Mouse (Mus musculus) embryonic facial prominence, embryonic 13.5 days (tissue): ENCODE measurements around the gene Gm20721. TPM values are rescaled to one million over a fixed set of nuclear protein-coding genes. Genes with fewer than 3 reads are reported as not detected.
"Not testable (repeated sequence)": the region's sequence is repeated elsewhere in the genome, so short reads cannot be mapped to it uniquely, and the experiment has no call there.

Source experiments
- ATAC-seq: fragments of 200-750 bp; cut with Nextera tagmentation; 2 replicates; pipeline ENCODE4 v1.8.0; 2017; ENCODE audit warnings: low read depth; ENCODE audit not compliant: insufficient number of reproducible peaks, insufficient read depth, low FRiP score, low TSS enrichment
- H3K27ac ChIP-seq: fragments of 300-500 bp; sonication (generic); 2 replicates; pipeline ENCODE4 v1.5.1; 2015; ENCODE audit warnings: moderate library complexity, mild to moderate bottlenecking, inconsistent platforms
- H3K27me3 ChIP-seq: fragments of 300-500 bp; sonication (generic); 2 replicates; pipeline ENCODE4 v1.6.1; 2015; ENCODE audit warnings: mild to moderate bottlenecking, inconsistent platforms
- H3K36me3 ChIP-seq: fragments of 300-500 bp; sonication (generic); 2 replicates; pipeline ENCODE4 v1.6.1; 2015; ENCODE audit warnings: mild to moderate bottlenecking, inconsistent platforms
- H3K4me1 ChIP-seq: fragments of 300-500 bp; sonication (generic); 2 replicates; pipeline ENCODE4 v1.6.1; 2015; ENCODE audit warnings: inconsistent platforms
- H3K4me2 ChIP-seq: fragments of 300-500 bp; sonication (generic); 2 replicates; pipeline ENCODE4 v1.6.1; 2015; ENCODE audit warnings: moderate library complexity, mild to moderate bottlenecking, inconsistent platforms
- H3K4me3 ChIP-seq: fragments of 300-500 bp; sonication (generic); 2 replicates; pipeline ENCODE4 v1.5.1; 2015; ENCODE audit warnings: mild to moderate bottlenecking, inconsistent platforms
- H3K9ac ChIP-seq: fragments of 300-500 bp; sonication (generic); 2 replicates; pipeline ENCODE4 v1.6.1; 2015; ENCODE audit warnings: mild to moderate bottlenecking, inconsistent platforms
- H3K9me3 ChIP-seq: fragments of 300-500 bp; sonication (generic); 2 replicates; pipeline ENCODE4 v1.6.1; 2016; ENCODE audit warnings: inconsistent platforms
- WGBS: fragments of 180-500 bp; shearing (Covaris S2); methylation state at CpG from one replicate; pipeline ENCODE4 v1.1.7; 2015; ENCODE audit warnings: mixed read lengths; 5-methylcytosine and 5-hydroxymethylcytosine counted together
- polyA plus RNA-seq: library from polyadenylated mRNA; unstranded; fragments of >200 nt; fragmentation: Nextera tagmentation; extraction: Ambion mirVana; gene quantifications from 2 replicates; pipeline ENCODE4 v1.2.1, GENCODE M21; 2015

Gm20721 gene
- polyA plus RNA-seq, 1 experiment from 2014 or later = 17.1 TPM

DNA sequence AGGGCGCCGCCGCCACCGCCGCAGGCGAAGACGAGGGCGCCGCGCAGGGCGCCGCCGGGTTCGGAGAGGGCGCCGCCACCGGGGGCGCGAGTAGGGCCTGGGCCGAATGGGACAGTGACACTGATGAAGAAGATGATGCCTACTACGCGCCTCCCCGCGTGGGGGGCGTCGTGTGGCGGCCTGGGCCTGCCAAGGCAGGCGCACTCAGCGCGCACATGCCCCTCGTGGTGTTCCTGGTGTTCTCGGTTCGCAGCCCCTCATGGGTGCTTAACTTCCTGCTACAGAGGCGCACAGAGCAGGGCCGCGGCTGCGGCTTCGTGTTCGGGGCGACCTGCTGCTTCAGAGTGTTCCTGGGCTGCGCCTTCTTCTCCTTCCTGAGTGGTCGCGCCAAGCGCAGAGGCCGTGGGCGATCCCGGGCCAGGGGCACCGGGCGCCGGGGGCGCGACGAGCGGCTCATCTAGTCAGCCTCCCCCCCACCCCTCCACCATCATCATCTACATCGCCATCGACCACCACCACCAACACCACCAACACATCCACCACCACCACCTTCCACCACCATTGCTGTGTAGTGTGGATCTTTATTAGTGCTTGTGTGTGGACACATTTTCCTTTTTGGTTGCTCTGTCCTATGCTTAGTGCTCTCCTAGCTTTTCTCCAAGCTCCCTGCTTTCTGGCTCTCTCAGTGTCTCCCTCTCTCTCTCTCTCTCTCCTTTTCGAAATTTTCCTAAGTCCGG is 17.4 kb downstream of the Gm20721 start:
- 0 out of 2 replicates have a peak, but pooled peaks cover 9% of the 10 kb centered on the region for H3K36me3 ChIP-seq
- no peaks in the 10 kb centered on the region for H3K27me3 ChIP-seq
- peak overlapping the region; percentile 99 for H3K27ac ChIP-seq
- peaks cover 3% of the 10 kb centered on the region; the same call in 1 of the 2 replicates for H3K9me3 ChIP-seq
- 41% methylated on average over 55 of the region's 58 CpGs for WGBS
- peak overlapping the region; percentile 72 for H3K4me2 ChIP-seq
- peaks cover 25% of the 10 kb centered on the region for H3K4me1 ChIP-seq
- H3K9ac ChIP-seq = peak overlapping the region; percentile 100
- ATAC-seq = peak; percentile 0; the same call in 1 of the 2 replicates
- peak overlapping the region; percentile 83 for H3K4me3 ChIP-seq

GRCm38 (mm10) chr2:174328358-174328905 is 18.1 kb downstream of the Gm20721 start:
- Histone ChIP-seq H3K4me3 (peak overlapping the region; percentile 83), H3K27me3 (no peaks in the 10 kb centered on the region), H3K27ac (peak overlapping the region; percentile 99), H3K4me2 (peak overlapping the region; percentile 72), H3K9me3 (peaks cover 3% of the 10 kb centered on the region; the same call in 1 of the 2 replicates), H3K4me1 (peaks cover 19% of the 10 kb centered on the region), H3K36me3 (0 out of 2 replicates have a peak, but pooled peaks cover 9% of the 10 kb centered on the region), H3K9ac (peak overlapping the region; percentile 100)
- ATAC-seq = no peak
- 48% methylated on average over 46 of the region's 46 CpGs for WGBS

- Histone ChIP-seq H3K4me1 (peaks cover 10% of the 10 kb centered on the region), H3K4me2 (peak overlapping the region; percentile 72), H3K27ac (peak overlapping the region; percentile 64), H3K9me3 (peaks cover 3% of the 10 kb centered on the region; the same call in 1 of the 2 replicates), H3K9ac (peak overlapping the region; percentile 100), H3K4me3 (peak overlapping the region; percentile 83), H3K36me3 (0 out of 2 replicates have a peak, but pooled peaks cover 9% of the 10 kb centered on the region), H3K27me3 (no peaks in the 10 kb centered on the region)
- 46% methylated on average over 64 of the region's 64 CpGs for WGBS
- ATAC-seq = peak; percentile 54; the same call in 1 of the 2 replicates
These were observed 19.1 kb downstream of the Gm20721 start for GRCm38 (mm10) chr2:174327295-174327981.

GRCm38 (mm10) chr2:174326481-174326880 is 20.0 kb downstream of the Gm20721 start:
- no peaks in the 10 kb centered on the region for H3K27me3 ChIP-seq
- H3K4me3 ChIP-seq = peak overlapping the region; percentile 83
- 0 out of 2 replicates have a peak, but pooled peaks cover 9% of the 10 kb centered on the region for H3K36me3 ChIP-seq
- ATAC-seq = no peak
- WGBS = 53% methylated on average over 8 of the region's 8 CpGs
- H3K9me3 ChIP-seq = peaks cover 3% of the 10 kb centered on the region; the same call in 1 of the 2 replicates
- H3K27ac ChIP-seq = no peak overlapping the region
- H3K9ac ChIP-seq = peak overlapping the region; percentile 100; the same call in 1 of the 2 replicates
- H3K4me2 ChIP-seq = peak overlapping the region; percentile 72
- H3K4me1 ChIP-seq = 0 out of 2 replicates have a peak, but pooled peaks cover 9% of the 10 kb centered on the region

- Histone ChIP-seq H3K27ac (no peak overlapping the region), H3K9ac (no peak overlapping the region), H3K4me2 (peak overlapping the region; percentile 72), H3K27me3 (no peaks in the 10 kb centered on the region), H3K9me3 (peaks cover 3% of the 10 kb centered on the region; the same call in 1 of the 2 replicates), H3K4me1 (0 out of 2 replicates have a peak, but pooled peaks cover 9% of the 10 kb centered on the region), H3K36me3 (0 out of 2 replicates have a peak, but pooled peaks cover 9% of the 10 kb centered on the region), H3K4me3 (no peak overlapping the region; the same call in 1 of the 2 replicates)
- ATAC-seq = no peak
- WGBS = 50% methylated on average over 4 of the region's 4 CpGs
These were observed 20.5 kb downstream of the Gm20721 start for GRCm38 (mm10) chr2:174325989-174326388.

DNA sequence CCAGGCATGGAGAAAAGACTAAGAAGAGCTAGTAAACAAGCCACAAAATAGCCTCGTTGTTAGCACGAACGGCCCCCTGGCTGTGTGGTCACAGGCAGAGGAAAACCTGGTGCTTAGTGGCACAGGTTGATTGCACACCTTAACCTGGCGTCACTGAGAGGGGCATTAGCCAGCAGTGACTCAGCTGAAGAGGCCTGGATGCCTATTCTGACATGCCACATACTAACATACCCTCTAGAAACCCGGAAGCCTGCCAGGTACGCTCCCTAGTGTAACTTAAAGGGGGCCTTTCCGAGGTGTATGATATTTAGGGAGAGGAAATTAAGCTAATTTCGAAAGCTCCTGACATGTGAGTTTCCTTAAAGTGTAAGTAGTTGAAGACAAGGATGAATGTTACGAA is 29.9 kb downstream of the Gm20721 start:
- ATAC-seq = no peak
- H3K27me3 ChIP-seq = no peaks in the 10 kb centered on the region
- no peaks in the 10 kb centered on the region for H3K9me3 ChIP-seq
- no peak overlapping the region for H3K4me2 ChIP-seq
- peaks cover 11% of the 10 kb centered on the region; the same call in 1 of the 2 replicates for H3K4me1 ChIP-seq
- no peak overlapping the region for H3K4me3 ChIP-seq
- H3K9ac ChIP-seq = no peak overlapping the region
- H3K36me3 ChIP-seq = no peaks in the 10 kb centered on the region
- 86% methylated on average over 9 of the region's 9 CpGs for WGBS
- H3K27ac ChIP-seq = no peak overlapping the region

DNA sequence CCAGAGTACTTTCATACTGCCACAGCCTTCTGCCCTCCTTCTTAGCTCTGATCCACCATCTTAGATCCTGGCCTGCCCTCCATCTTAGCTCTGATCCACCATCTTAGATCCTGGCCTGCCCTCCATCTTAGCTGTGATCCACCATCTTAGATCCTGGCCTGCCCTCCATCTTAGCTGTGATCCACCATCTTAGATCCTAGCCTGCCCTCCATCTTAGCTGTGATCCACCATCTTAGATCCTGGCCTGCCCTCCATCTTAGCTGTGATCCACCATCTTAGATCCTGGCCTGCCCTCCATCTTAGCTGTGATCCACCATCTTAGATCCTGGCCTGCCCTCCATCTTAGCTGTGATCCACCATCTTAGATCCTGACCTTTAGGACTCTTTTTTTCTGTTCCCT is 31.1 kb downstream of the Gm20721 start:
- H3K36me3 ChIP-seq, ATAC-seq, H3K4me3 ChIP-seq, H3K27ac ChIP-seq, H3K9me3 ChIP-seq, H3K27me3 ChIP-seq, H3K9ac ChIP-seq, H3K4me2 ChIP-seq: not testable (repeated sequence)
- peaks cover 15% of the 10 kb centered on the region for H3K4me1 ChIP-seq

GRCm38 (mm10) chr2:174312661-174313060 is 33.9 kb downstream of the Gm20721 start:
- H3K9me3 ChIP-seq = no peaks in the 10 kb centered on the region
- no peak overlapping the region for H3K4me3 ChIP-seq
- no peak overlapping the region for H3K4me2 ChIP-seq
- H3K9ac ChIP-seq = no peak overlapping the region
- no peak overlapping the region for H3K27ac ChIP-seq
- H3K4me1 ChIP-seq = peaks cover 15% of the 10 kb centered on the region
- H3K36me3 ChIP-seq = no peaks in the 10 kb centered on the region
- WGBS = 84% methylated on average over 2 of the region's 2 CpGs
- no peak for ATAC-seq
- H3K27me3 ChIP-seq = no peaks in the 10 kb centered on the region

DNA sequence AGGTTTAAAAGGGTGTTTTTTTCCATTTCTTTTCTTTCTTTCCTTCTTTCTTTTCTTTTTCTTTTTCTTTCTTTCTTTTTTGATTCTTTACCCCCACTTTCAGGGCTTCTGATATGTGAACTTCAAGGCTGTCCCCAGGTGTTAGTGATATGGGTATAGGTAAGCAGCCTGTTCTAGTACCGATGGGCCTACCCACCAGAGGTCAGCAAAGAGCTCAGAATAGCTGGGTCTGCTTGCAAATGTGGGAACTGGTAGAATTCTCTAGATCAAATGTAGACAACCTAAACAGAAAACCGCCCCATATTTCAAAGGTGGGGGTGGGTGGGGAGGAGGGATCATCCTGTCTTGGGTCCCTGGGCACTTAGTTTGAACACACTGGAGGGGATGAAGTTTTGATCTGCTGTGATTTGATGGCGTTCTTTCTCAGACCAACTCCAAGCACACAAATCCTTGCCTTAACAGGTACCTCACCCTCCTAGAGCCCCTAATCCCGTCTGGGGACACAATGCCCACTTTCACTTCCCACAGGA is 34.3 kb downstream of the Gm20721 start:
- 0 out of 2 replicates have a peak, but pooled peaks have one; percentile 44 for ATAC-seq
- WGBS = 26% methylated on average over 4 of the region's 4 CpGs

GRCm38 (mm10) chr2:174311613-174312012 is 34.9 kb downstream of the Gm20721 start:
- H3K27ac ChIP-seq = no peak overlapping the region
- no peaks in the 10 kb centered on the region for H3K9me3 ChIP-seq

More for the DNA sequence above, 34.3 kb downstream of the Gm20721 start:
- Histone ChIP-seq H3K9me3 (no peaks in the 10 kb centered on the region), H3K4me2 (no peak overlapping the region), H3K4me1 (peaks cover 15% of the 10 kb centered on the region), H3K9ac (no peak overlapping the region), H3K27me3 (no peaks in the 10 kb centered on the region), H3K36me3 (no peaks in the 10 kb centered on the region), H3K4me3 (no peak overlapping the region), H3K27ac (no peak overlapping the region)

GRCm38 (mm10) chr2:174310913-174311514 is 35.5 kb downstream of the Gm20721 start:
- H3K9me3 ChIP-seq = no peaks in the 10 kb centered on the region
- no peak overlapping the region for H3K9ac ChIP-seq
- H3K27ac ChIP-seq = no peak overlapping the region
- H3K4me2 ChIP-seq = no peak overlapping the region
- 0 out of 2 replicates have a peak, but pooled peaks have one; percentile 54 for ATAC-seq
- peaks cover 15% of the 10 kb centered on the region for H3K4me1 ChIP-seq
- H3K36me3 ChIP-seq = no peaks in the 10 kb centered on the region
- 14% methylated on average over 7 of the region's 7 CpGs for WGBS
- H3K27me3 ChIP-seq = no peaks in the 10 kb centered on the region
- no peak overlapping the region for H3K4me3 ChIP-seq

More at GRCm38 (mm10) chr2:174311613-174312012, 34.9 kb downstream of the Gm20721 start:
- ATAC-seq = no peak
- no peak overlapping the region for H3K4me3 ChIP-seq
- H3K4me1 ChIP-seq = peaks cover 15% of the 10 kb centered on the region
- no peak overlapping the region for H3K9ac ChIP-seq
- no peaks in the 10 kb centered on the region for H3K36me3 ChIP-seq
- WGBS = 41% methylated on average over 1 of the region's 1 CpGs
- H3K27me3 ChIP-seq = no peaks in the 10 kb centered on the region
- no peak overlapping the region for H3K4me2 ChIP-seq
